Mouse (Mus musculus) kidney, adult 2 months (tissue): ENCODE measurements around the gene Spata3.

Experiments
- CTCF ChIP-seq: fragments of 200-500 bp; conservative IDR thresholded peaks from 2 replicates; pipeline ENCODE4 v1.5.1; 2011; ENCODE audit warnings: low read depth, mild to moderate bottlenecking, control low read depth, low read length, moderate library complexity, mixed read lengths; ENCODE audit not compliant: insufficient read depth, insufficient read length
- POLR2A ChIP-seq: fragments of 200-500 bp; IDR thresholded peaks from one replicate; pipeline ENCODE4 v1.6.1; 2011; ENCODE audit warnings: low read depth, low read length, control low read depth

GRCm38 (mm10) chr1:86064271-86064991, 47.8 kb downstream of the Spata3 start, which contains the start of gene Psmd1:
- peak; percentile 33 for TF ChIP-seq POLR2A
- peak; percentile 87 for TF ChIP-seq CTCF
